Mouse (Mus musculus): ENCODE results near the gene Got2. TPM values are rescaled to one million over a fixed set of nuclear protein-coding genes. Genes with fewer than 3 reads are reported as not detected.

The Got2 gene
- total and polyA plus RNA-seq, 3 experiments: 105 to 421 (median 179) TPM

- Histone ChIP-seq H3K9me3 (replicated peaks; ENCODE audit: insufficient read depth, low read length) (no peaks in the 10 kb centered on the region), H3K27ac (ENCODE audit: control insufficient read depth, low read depth, low read length) (no peak overlapping the region), H3K36me3 (ENCODE audit: control insufficient read depth in 1 of 2, insufficient read depth in 2 of 2, low read length in 2 of 2) (peaks cover 0 to 21% of the 10 kb centered on the region in 2 experiments; a peak in 2 of 4 replicates), H3K9ac (ENCODE audit: control insufficient read depth, low read depth, low read length, poor library complexity, severe bottlenecking) (no peak overlapping the region), H3K4me3 (ENCODE audit: control insufficient read depth in 1 of 2, insufficient read depth in 1 of 2, low read depth in 2 of 2, low read length in 2 of 2) (no peak overlapping the region), H3K4me1 (ENCODE audit: control insufficient read depth in 1 of 2, insufficient read depth in 2 of 2, low read length in 2 of 2) (peaks cover 2 to 13% of the 10 kb centered on the region in 2 experiments), H3K27me3 (ENCODE audit: control insufficient read depth in 1 of 2, insufficient read depth in 2 of 2, low read length in 2 of 2) (no peaks in the 10 kb centered on the region), H3K79me2 (ENCODE audit: control insufficient read depth, insufficient read depth, low read length, poor library complexity) (peaks cover 61% of the 10 kb centered on the region)
- TF ChIP-seq GATA1 (IDR thresholded peaks at IDR 0.05; ENCODE audit: low read depth, low read length) (no peak), POLR2A (IDR thresholded peaks at IDR 0.05; ENCODE audit: control insufficient read depth in 1 of 2, insufficient read depth in 1 of 2, low read depth in 1 of 2, low read length in 2 of 2, poor library complexity in 1 of 2) (no peak), MAFK (IDR thresholded peaks at IDR 0.05; ENCODE audit: borderline replicate concordance, low read depth, low read length) (no peak), ZNF384 (IDR thresholded peaks at IDR 0.05; ENCODE audit: low read depth, low read length) (no peak), ZC3H11A (IDR thresholded peaks at IDR 0.05; ENCODE audit: low read depth, low read length) (no peak), USF2 (IDR thresholded peaks at IDR 0.05; ENCODE audit: borderline replicate concordance in 1 of 2, insufficient read depth in 1 of 2, low read depth in 1 of 2, low read length in 2 of 2) (no peak), BHLHE40 (IDR thresholded peaks at IDR 0.05; ENCODE audit: borderline replicate concordance, low read depth, low read length) (no peak), SIN3A (IDR thresholded peaks at IDR 0.05; ENCODE audit: low read length) (no peak), ETS1 (IDR thresholded peaks at IDR 0.05; ENCODE audit: low read depth, low read length) (no peak), CTCF (IDR thresholded peaks at IDR 0.05 in 2 of 3, conservative IDR thresholded peaks at IDR 0.05 in 1 of 3; ENCODE audit: control insufficient read depth in 1 of 3, insufficient read depth in 1 of 3, low read depth in 2 of 3, low read length in 3 of 3, poor library complexity in 1 of 3, severe bottlenecking in 1 of 3) (no peak), ZKSCAN1 (IDR thresholded peaks at IDR 0.05; ENCODE audit: low read depth, low read length) (no peak), E2F4 (IDR thresholded peaks at IDR 0.05; ENCODE audit: borderline replicate concordance, low read depth, low read length) (no peak), USF1 (IDR thresholded peaks at IDR 0.05; ENCODE audit: low read depth, low read length) (no peak), MAX (IDR thresholded peaks at IDR 0.05; ENCODE audit: low read length) (no peak), MXI1 (IDR thresholded peaks at IDR 0.05; ENCODE audit: low read depth, low read length) (no peak)
- no peak for DNase-seq (ENCODE audit: low read depth, low spot score)
Measured at GRCm38 (mm10) chr8:95884491-95884890, 3.9 kb downstream of the Got2 start.

- Histone ChIP-seq H3K36me3 (ENCODE audit: control insufficient read depth in 1 of 2, insufficient read depth in 2 of 2, low read length in 2 of 2) (peaks cover 8 to 24% of the 10 kb centered on the region in 2 experiments), H3K27ac (ENCODE audit: control insufficient read depth, low read depth, low read length) (no peak overlapping the region), H3K4me3 (ENCODE audit: control insufficient read depth in 1 of 2, insufficient read depth in 1 of 2, low read depth in 2 of 2, low read length in 2 of 2) (no peak overlapping the region), H3K79me2 (ENCODE audit: control insufficient read depth, insufficient read depth, low read length, poor library complexity) (peaks cover 60% of the 10 kb centered on the region), H3K9me3 (replicated peaks; ENCODE audit: insufficient read depth, low read length) (no peaks in the 10 kb centered on the region), H3K4me1 (ENCODE audit: control insufficient read depth in 1 of 2, insufficient read depth in 2 of 2, low read length in 2 of 2) (peaks cover 2 to 14% of the 10 kb centered on the region in 2 experiments), H3K9ac (ENCODE audit: control insufficient read depth, low read depth, low read length, poor library complexity, severe bottlenecking) (no peak overlapping the region), H3K27me3 (ENCODE audit: control insufficient read depth in 1 of 2, insufficient read depth in 2 of 2, low read length in 2 of 2) (no peaks in the 10 kb centered on the region)
- TF ChIP-seq MEF2A (IDR thresholded peaks at IDR 0.05; ENCODE audit: extremely low read depth, insufficient replicate concordance, low read depth, low read length, poor library complexity, severe bottlenecking) (no peak), ZMIZ1 (IDR thresholded peaks at IDR 0.05; ENCODE audit: low read depth, low read length) (no peak), POLR2AphosphoS2 (IDR thresholded peaks at IDR 0.05; ENCODE audit: low read length) (no peak), MAZ (IDR thresholded peaks at IDR 0.05; ENCODE audit: low read depth, low read length) (no peak), TBP (IDR thresholded peaks at IDR 0.05; ENCODE audit: low read depth, low read length) (no peak), TCF12 (IDR thresholded peaks at IDR 0.05; ENCODE audit: low read depth, low read length) (no peak), ZNF384 (IDR thresholded peaks at IDR 0.05; ENCODE audit: low read depth, low read length) (no peak), ELF1 (IDR thresholded peaks at IDR 0.05; ENCODE audit: low read depth, low read length) (no peak), MAX (IDR thresholded peaks at IDR 0.05; ENCODE audit: low read length) (no peak), RCOR1 (IDR thresholded peaks at IDR 0.05; ENCODE audit: low read depth, low read length) (no peak), GATA1 (IDR thresholded peaks at IDR 0.05; ENCODE audit: low read depth, low read length) (no peak), EP300 (IDR thresholded peaks at IDR 0.05; ENCODE audit: low read depth in 1 of 2, low read length in 2 of 2) (no peak), RAD21 (IDR thresholded peaks at IDR 0.05; ENCODE audit: low read depth, low read length) (no peak), NELFE (IDR thresholded peaks at IDR 0.05; ENCODE audit: low read depth, low read length) (no peak), POLR2A (IDR thresholded peaks at IDR 0.05; ENCODE audit: control insufficient read depth in 1 of 2, insufficient read depth in 1 of 2, low read depth in 1 of 2, low read length in 2 of 2, poor library complexity in 1 of 2) (no peak), USF1 (IDR thresholded peaks at IDR 0.05; ENCODE audit: low read depth, low read length) (no peak), SMC3 (IDR thresholded peaks at IDR 0.05; ENCODE audit: low read depth, low read length) (no peak)
- DNase-seq (ENCODE audit: low read depth, low spot score): no peak
Measured at GRCm38 (mm10) chr8:95882191-95882590, 6.2 kb downstream of the Got2 start.
